Mouse (Mus musculus) frontal cortex, postnatal 10 days (tissue): ENCODE measurements around the gene H2al1d.
"Not testable (repeated sequence)": the region's sequence is repeated elsewhere in the genome, so short reads cannot be mapped to it uniquely, and the experiment has no call there.

Experiments
- DNase-seq, 2 experiments: peaks; one replicate each; pipeline ENCODE4 v3.0.0; 2022; ENCODE audit warnings: low spot score in 2 of 2, mixed read lengths in 1 of 2

H2al1d gene

GRCm38 (mm10) chrX:11308524-11308923, at the start of gene H2al1d:
TSS of gene H2al1d (plus strand) at chrX:11308824.
- not testable (repeated sequence) for DNase-seq

DNA sequence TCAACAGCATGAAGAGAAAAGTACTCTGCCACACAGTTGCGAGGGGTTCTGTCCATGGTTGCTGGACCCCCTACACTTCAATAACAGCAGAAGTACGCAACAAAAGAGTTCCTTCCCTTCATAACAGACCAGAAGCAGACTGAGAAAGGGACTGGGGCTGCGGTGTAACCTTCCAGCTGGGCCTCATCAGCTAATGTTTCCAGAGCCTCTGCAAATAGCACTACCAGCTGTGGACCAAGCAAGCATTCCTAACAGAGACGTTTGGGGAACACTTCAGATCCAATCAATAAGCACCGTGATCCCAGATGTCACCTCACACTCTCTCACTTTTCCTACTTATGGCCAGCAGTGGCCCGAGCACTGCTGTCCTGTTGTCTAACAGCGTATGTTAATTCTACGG, 43.7 kb upstream of the H2al1d start:
- no peak for DNase-seq

GRCm38 (mm10) chrX:11267791-11268190, 40.8 kb upstream of the H2al1d start:
- DNase-seq, result peak in 1 of 2 experiments; percentile 8

GRCm38 (mm10) chrX:11269074-11269473, 39.5 kb upstream of the H2al1d start:
- peak; percentile 22 to 23 for DNase-seq

DNA sequence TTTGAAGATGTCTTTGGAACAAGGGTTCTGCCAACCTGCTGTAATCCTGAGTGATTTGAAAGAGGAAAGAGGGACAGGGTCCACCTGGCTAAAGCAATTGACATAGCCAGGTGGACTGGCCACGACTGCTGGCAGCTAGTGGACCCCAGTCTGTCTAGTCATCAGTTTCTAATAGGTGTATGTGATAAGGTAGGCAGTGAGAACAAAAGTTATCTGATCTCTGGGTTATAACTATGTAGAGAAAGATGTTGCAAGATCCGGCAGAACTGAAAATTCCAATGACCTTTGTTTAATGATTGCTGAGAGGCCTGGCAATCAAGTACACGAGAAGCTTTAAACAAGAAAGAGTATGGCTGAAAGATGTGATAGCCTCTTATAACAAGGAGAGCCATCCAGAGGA, 35.4 kb upstream of the H2al1d start:
- no peak for DNase-seq

- DNase-seq, result no peak
Observed at GRCm38 (mm10) chrX:11277083-11277482, 31.5 kb upstream of the H2al1d start.

DNA sequence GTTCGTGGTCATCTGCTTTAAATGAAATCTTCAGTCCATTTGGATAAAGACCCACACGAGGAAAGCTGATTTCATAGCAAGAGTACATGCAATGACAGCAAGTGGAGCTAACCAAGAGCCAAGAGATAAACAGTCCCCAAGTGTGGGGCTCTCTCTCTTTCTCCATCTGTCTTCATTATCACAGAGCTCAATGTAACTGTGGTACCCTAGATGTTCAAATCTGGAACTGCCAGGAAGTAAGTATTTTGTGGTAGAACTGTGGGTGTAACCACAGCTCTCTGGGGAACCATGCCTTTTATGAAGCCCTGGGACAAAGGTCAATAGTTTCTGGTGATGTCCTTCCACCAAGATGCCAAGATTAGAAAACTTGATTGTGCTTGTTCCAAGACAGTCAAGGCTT, 27.9 kb upstream of the H2al1d start:
- no peak for DNase-seq

- no peak for DNase-seq
Observed at GRCm38 (mm10) chrX:11288306-11288882, 20.2 kb upstream of the H2al1d start.

- DNase-seq, result no peak
Observed at GRCm38 (mm10) chrX:11289244-11289643, 19.4 kb upstream of the H2al1d start.

DNA sequence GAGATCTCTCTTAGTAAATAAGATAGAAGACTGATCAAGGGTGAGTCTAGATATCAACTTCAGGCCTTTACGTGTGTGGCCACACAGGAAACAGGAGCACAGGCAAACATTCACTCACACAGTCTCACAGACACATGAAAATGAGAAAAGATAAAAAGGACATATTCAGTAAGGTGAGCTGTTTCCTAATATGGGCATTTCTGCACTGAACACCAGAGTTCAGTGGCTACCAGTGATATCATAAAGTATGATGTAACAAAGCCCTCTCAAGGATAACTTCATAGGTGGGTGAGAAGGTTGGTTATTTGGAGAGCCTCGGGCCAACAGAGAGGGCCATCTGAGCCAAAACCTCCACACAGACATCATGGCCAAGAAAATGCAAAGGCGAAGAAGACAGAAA, 9.7 kb upstream of the H2al1d start, which contains the start of gene H2al1a:
Gene H2al1a (plus strand): TSS at position 301 of the 400 bp plus-strand sequence.
- not testable (repeated sequence) for DNase-seq

GRCm38 (mm10) chrX:11302132-11302531, 6.5 kb upstream of the H2al1d start, which contains the start of gene H2al1b:
TSS of gene H2al1b (plus strand) at chrX:11302432.
- DNase-seq, result not testable (repeated sequence)

- DNase-seq, result not testable (repeated sequence)
Observed at GRCm38 (mm10) chrX:11305355-11305754, 3.3 kb upstream of the H2al1d start, which contains the start of gene H2al1c. TSS of gene H2al1c (plus strand) at chrX:11305655.

DNA sequence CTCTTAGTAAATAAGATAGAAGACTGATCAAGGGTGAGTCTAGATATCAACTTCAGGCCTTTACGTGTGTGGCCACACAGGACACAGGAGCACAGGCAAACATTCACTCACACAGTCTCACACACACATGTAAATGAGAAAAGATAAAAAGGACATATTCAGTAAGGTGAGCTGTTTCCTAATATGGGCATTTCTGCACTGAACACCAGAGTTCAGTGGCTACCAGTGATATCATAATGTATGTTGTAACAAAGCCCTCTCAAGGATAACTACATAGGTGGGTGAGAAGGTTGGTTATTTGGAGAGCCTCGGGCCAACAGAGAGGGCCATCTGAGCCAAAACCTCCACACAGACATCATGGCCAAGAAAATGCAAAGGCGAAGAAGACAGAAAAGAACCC, 3.0 kb downstream of the H2al1d start, which contains the start of gene H2al1e:
Gene H2al1e (plus strand): TSS at position 301 of the 400 bp plus-strand sequence.
- not testable (repeated sequence) for DNase-seq

GRCm38 (mm10) chrX:11314858-11315257, 6.2 kb downstream of the H2al1d start, which contains the start of gene H2al1f:
TSS of gene H2al1f (plus strand) at chrX:11315158.
- not testable (repeated sequence) for DNase-seq

GRCm38 (mm10) chrX:11317956-11318355, 9.3 kb downstream of the H2al1d start, which contains the start of gene H2al1g:
TSS of gene H2al1g (plus strand) at chrX:11318256.
- DNase-seq, result not testable (repeated sequence)

DNA sequence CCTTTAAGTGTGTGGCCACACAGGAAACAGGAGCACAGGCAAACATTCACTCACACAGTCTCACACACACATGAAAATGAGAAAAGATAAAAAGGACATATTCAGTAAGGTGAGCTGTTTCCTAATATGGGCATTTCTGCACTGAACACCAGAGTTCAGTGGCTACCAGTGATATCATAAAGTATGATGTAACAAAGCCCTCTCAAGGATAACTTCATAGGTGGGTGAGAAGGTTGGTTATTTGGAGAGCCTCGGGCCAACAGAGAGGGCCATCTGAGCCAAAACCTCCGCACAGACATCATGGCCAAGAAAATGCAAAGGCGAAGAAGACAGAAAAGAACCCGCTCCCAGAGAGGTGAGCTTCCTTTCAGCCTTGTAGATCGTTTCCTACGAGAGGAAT, 12.6 kb downstream of the H2al1d start, which contains the start of gene H2al1h:
Gene H2al1h (plus strand): TSS at position 301 of the 400 bp plus-strand sequence.
- not testable (repeated sequence) for DNase-seq

GRCm38 (mm10) chrX:11324359-11324758, 15.7 kb downstream of the H2al1d start, which contains the start of gene H2al1i:
TSS of gene H2al1i (plus strand) at chrX:11324659.
- DNase-seq, result not testable (repeated sequence)

GRCm38 (mm10) chrX:11327522-11327921, 18.9 kb downstream of the H2al1d start, which contains the start of gene H2al1j:
TSS of gene H2al1j (plus strand) at chrX:11327822.
- DNase-seq, result not testable (repeated sequence)

DNA sequence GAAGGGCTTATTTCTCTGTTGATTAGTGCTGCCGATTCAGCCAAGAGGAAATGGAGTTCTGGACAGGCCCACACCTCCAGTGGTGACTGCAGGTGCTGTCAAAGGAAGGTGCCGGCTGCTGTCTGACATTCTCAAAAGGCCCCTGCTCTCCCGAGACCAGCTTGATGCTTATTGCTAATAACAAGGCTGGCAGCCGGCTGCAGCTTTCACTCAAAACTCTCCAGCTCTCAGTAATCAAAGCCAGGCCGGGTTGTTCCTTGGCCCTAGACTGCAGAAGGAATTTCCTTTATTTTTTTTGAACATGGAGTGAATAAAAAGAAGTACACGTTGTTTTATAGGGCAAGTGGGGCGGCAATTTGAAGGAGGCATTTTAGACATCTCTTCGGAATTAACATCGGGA, 37.1 kb downstream of the H2al1d start:
- DNase-seq, result no peak

GRCm38 (mm10) chrX:11346756-11347155, 38.1 kb downstream of the H2al1d start:
- DNase-seq, result no peak
